Mouse (Mus musculus): ENCODE measurements around the gene Prkn.

GRCm38 (mm10) chr17:11332081-11332480 is 491.9 kb downstream of the Prkn start:
- TF ChIP-seq CTCF (IDR thresholded peaks at IDR 0.05; ENCODE audit: extremely low read depth, insufficient read length, insufficient replicate concordance, low read depth, low read length) (no peak), POLR2A (IDR thresholded peaks at IDR 0.05; ENCODE audit: low read depth, low read length) (no peak)

Measured in small intestine, adult 2 months (tissue).